Mouse (Mus musculus) thymus, postnatal 36 days (tissue): ENCODE results near the gene Map3k11.
"Not testable (repeated sequence)": the region's sequence is repeated elsewhere in the genome, so short reads cannot be mapped to it uniquely, and the experiment has no call there.

ENCODE experiments used
- DNase-seq, 2 experiments: peaks; one replicate each; pipeline ENCODE4 v3.0.0; 2022; ENCODE audit warnings: mixed read lengths in 2 of 2

Gene Map3k11

GRCm38 (mm10) chr19:5666386-5666785 is 22.2 kb upstream of the Map3k11 start:
- no peak for DNase-seq

GRCm38 (mm10) chr19:5668372-5668771 is 20.2 kb upstream of the Map3k11 start:
- DNase-seq: no peak

GRCm38 (mm10) chr19:5680432-5680831 is 8.1 kb upstream of the Map3k11 start:
- DNase-seq: no peak

GRCm38 (mm10) chr19:5684236-5684635 is 4.3 kb upstream of the Map3k11 start:
- DNase-seq: no peak

- DNase-seq: peak in 1 of 2 experiments; percentile 16
Measured at GRCm38 (mm10) chr19:5684985-5685384, 3.6 kb upstream of the Map3k11 start.

- DNase-seq: peak in 1 of 2 experiments; percentile 15
Measured at GRCm38 (mm10) chr19:5685431-5685830, 3.1 kb upstream of the Map3k11 start.

- DNase-seq: no peak
Measured at GRCm38 (mm10) chr19:5685861-5686260, 2.7 kb upstream of the Map3k11 start.

- DNase-seq: no peak
Measured at GRCm38 (mm10) chr19:5686437-5686836, 2.1 kb upstream of the Map3k11 start.

- DNase-seq: not testable (repeated sequence)
Measured at GRCm38 (mm10) chr19:5686954-5687353, 1.6 kb upstream of the Map3k11 start.

GRCm38 (mm10) chr19:5687738-5688137 is 804 bp upstream of the Map3k11 start:
- no peak for DNase-seq

- no peak for DNase-seq
Measured at GRCm38 (mm10) chr19:5689088-5689428, 516 bp downstream of the Map3k11 start.

- peak; percentile 89 to 95 for DNase-seq
Measured at GRCm38 (mm10) chr19:5689565-5690342, 1.2 kb downstream of the Map3k11 start.

GRCm38 (mm10) chr19:5690343-5690735 is 1.8 kb downstream of the Map3k11 start:
- DNase-seq: no peak

GRCm38 (mm10) chr19:5691601-5692000 is 3.1 kb downstream of the Map3k11 start:
- no peak for DNase-seq

GRCm38 (mm10) chr19:5692086-5692912 is 3.8 kb downstream of the Map3k11 start:
- DNase-seq: peak in 1 of 2 experiments; percentile 30

- no peak for DNase-seq
Measured at GRCm38 (mm10) chr19:5692913-5693396, 4.4 kb downstream of the Map3k11 start.

GRCm38 (mm10) chr19:5693801-5694200 is 5.3 kb downstream of the Map3k11 start:
- no peak for DNase-seq

GRCm38 (mm10) chr19:5695849-5696462 is 7.4 kb downstream of the Map3k11 start:
- no peak for DNase-seq

- DNase-seq: peak in 1 of 2 experiments; percentile 52
Measured at GRCm38 (mm10) chr19:5704163-5704800, 15.7 kb downstream of the Map3k11 start, which contains the start of gene Kcnk7. Kcnk7 (plus strand) TSS chr19:5704367.

- DNase-seq: peak; percentile 53 to 67
Measured at GRCm38 (mm10) chr19:5704801-5705571, 16.4 kb downstream of the Map3k11 start.

- DNase-seq: no peak
Measured at GRCm38 (mm10) chr19:5710068-5710467, 21.5 kb downstream of the Map3k11 start.

- DNase-seq: no peak
Measured at GRCm38 (mm10) chr19:5710581-5710980, 22.0 kb downstream of the Map3k11 start.
